Mouse (Mus musculus): ENCODE data around the gene Adarb2.

- TF ChIP-seq GATA1 (IDR thresholded peaks at IDR 0.05; ENCODE audit: borderline replicate concordance, low read length), result no peak
- no peak for TF ChIP-seq FLI1 (IDR thresholded peaks at IDR 0.05; ENCODE audit: low read length)
Measured at GRCm38 (mm10) chr13:8479970-8480369, 277.3 kb downstream of the Adarb2 start.
